Mouse (Mus musculus): ENCODE data around the gene Asb10.

GRCm38 (mm10) chr5:24526190-24526888 lies 14.4 kb downstream of the Asb10 start:
- TF ChIP-seq POLR2A (IDR thresholded peaks at IDR 0.05; ENCODE audit: borderline replicate concordance, control insufficient read depth, low read depth, low read length): no peak
- TF ChIP-seq CTCF (IDR thresholded peaks at IDR 0.05; ENCODE audit: control insufficient read depth, insufficient read depth, low read length): no peak
